Mouse (Mus musculus) liver, postnatal 0 days (tissue): ENCODE data around the gene Hdgfl3.

ENCODE experiments used
- CTCF ChIP-seq: sonication (generic); IDR thresholded peaks from 2 replicates; pipeline ENCODE4 v1.5.1; 2016; ENCODE audit warnings: antibody characterized with exemption, low read depth
- EP300 ChIP-seq: IDR thresholded peaks from 2 replicates; pipeline ENCODE4 v1.6.1; 2016; ENCODE audit warnings: antibody characterized with exemption, low read depth, mild to moderate bottlenecking

DNA sequence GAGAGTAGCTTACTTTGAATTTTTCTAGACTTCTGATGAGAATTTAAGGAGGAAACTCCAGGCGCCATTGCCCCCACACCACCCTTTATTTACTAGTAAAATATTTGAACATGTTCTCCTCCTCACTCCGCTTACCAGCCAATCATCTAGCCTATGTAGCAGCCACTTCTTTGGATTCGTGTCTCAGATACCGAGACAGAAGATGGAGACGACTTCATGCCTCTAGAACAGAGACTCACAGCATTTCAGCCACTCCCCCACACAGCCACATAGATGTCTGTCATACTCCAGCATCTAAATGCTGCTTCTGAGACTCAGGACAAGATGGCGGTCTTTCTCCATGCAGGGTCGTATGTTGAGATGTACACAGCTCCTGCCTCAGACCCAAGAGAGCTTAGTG lies 92.1 kb downstream of the Hdgfl3 start:
- TF ChIP-seq EP300 (no peak), CTCF (no peak)
